Comparison of ENCODE assay signal across 10 mouse cellular contexts in genomic region chr17:27938121-27938754, GRCm38 (mm10). TPM values are rescaled to one million over a fixed set of nuclear protein-coding genes. Genes with fewer than 3 reads are reported as not detected.
A peak's percentile ranks its signal among the peaks of the same experiment; 100 is the strongest.
DNase-seq lines count a peak whose midpoint lies in the region; ATAC-seq and TF ChIP-seq lines count a peak whose summit lies in the region.
"Had no signal": no experiment of that assay in that cellular context is flagged by ENCODE, and none has a peak within 500 bp of the region (broad histone marks: within the 10 kb centered on the region; RNA-seq: fewer than 3 reads in every experiment).

No protein-coding gene starts in this region.

- 13% methylated on average over 12 of the region's 12 CpGs for WGBS in cerebellum, adult 2 months
- 66% methylated on average over 12 of the region's 12 CpGs for WGBS in liver, embryonic 12.5 days (ENCODE audit: insufficient replicate concordance)
- WGBS in limb, embryonic 14.5 days, result 42% methylated on average over 12 of the region's 12 CpGs
- 59% methylated on average over 12 of the region's 12 CpGs for WGBS in stomach, postnatal 0 days

- no peak for TF ChIP-seq POLR2A in cerebellum, adult 2 months (IDR thresholded peaks at IDR 0.05; ENCODE audit: borderline replicate concordance, insufficient read depth, low read length)
- no peak for TF ChIP-seq POLR2A in limb, embryonic 14.5 days (IDR thresholded peaks at IDR 0.05; ENCODE audit: borderline replicate concordance, extremely low read depth, insufficient read depth, insufficient read length)

- peaks cover 36% of the 10 kb centered on the region for H3K4me1 ChIP-seq in cerebellum, adult 2 months (ENCODE audit: control insufficient read depth, insufficient read depth, low read length)
- H3K4me1 ChIP-seq in liver, embryonic 12.5 days, result peaks cover 47% of the 10 kb centered on the region
- peaks cover 50% of the 10 kb centered on the region for H3K4me1 ChIP-seq in limb, embryonic 14.5 days (ENCODE audit: control insufficient read depth, insufficient read depth, low read length)
- peaks cover 8% of the 10 kb centered on the region for H3K4me1 ChIP-seq in stomach, postnatal 0 days (replicated peaks; ENCODE audit: control insufficient read depth, insufficient read depth)

- H3K4me2 ChIP-seq in liver, embryonic 12.5 days, result no peak overlapping the region
- no peak overlapping the region for H3K4me2 ChIP-seq in limb, embryonic 14.5 days (replicated peaks; ENCODE audit: low read depth, low read length, severe bottlenecking)
- H3K4me2 ChIP-seq in stomach, postnatal 0 days (replicated peaks; ENCODE audit: low read depth), result no peak overlapping the region
- H3K4me2 ChIP-seq: embryonic facial prominence, embryonic 12.5 days had no signal

- peak overlapping the region; percentile 2; the same call in 1 of the 2 replicates for H3K27ac ChIP-seq in cerebellum, adult 2 months (ENCODE audit: insufficient read depth, low read length)
- H3K27ac ChIP-seq in liver, embryonic 12.5 days, result 0 out of 2 replicates have a peak overlapping the region, but pooled peaks have one; percentile 0
- peak overlapping the region; percentile 46 for H3K27ac ChIP-seq in limb, embryonic 14.5 days (replicated peaks; ENCODE audit: low read depth, low read length)
- H3K27ac ChIP-seq in stomach, postnatal 0 days (replicated peaks), result peak overlapping the region; percentile 46; the same call in 1 of the 2 replicates
- H3K27ac ChIP-seq: embryonic facial prominence, embryonic 12.5 days had no signal

- no peak for ATAC-seq in liver, embryonic 12.5 days
- ATAC-seq in limb, embryonic 14.5 days (ENCODE audit: low FRiP score, low read depth), result no peak
- ATAC-seq in stomach, postnatal 0 days (ENCODE audit: low FRiP score, low TSS enrichment), result peak; percentile 24; the same call in 1 of the 2 replicates

- H3K9me3 ChIP-seq in liver, embryonic 12.5 days (replicated peaks), result no peaks in the 10 kb centered on the region
- H3K9me3 ChIP-seq in limb, embryonic 14.5 days (ENCODE audit: control insufficient read depth, low read length), result no peaks in the 10 kb centered on the region
- no peaks in the 10 kb centered on the region for H3K9me3 ChIP-seq in stomach, postnatal 0 days (ENCODE audit: control insufficient read depth, low read length)
- H3K9me3 ChIP-seq: embryonic facial prominence, embryonic 12.5 days had no signal

- TF ChIP-seq EP300 in stomach, postnatal 0 days (optimal IDR thresholded peaks at IDR 0.05), result no peak

- no peaks in the 10 kb centered on the region for H3K27me3 ChIP-seq in cerebellum, adult 2 months (ENCODE audit: control insufficient read depth, insufficient read depth, low read length)
- H3K27me3 ChIP-seq in liver, embryonic 12.5 days (replicated peaks), result no peaks in the 10 kb centered on the region
- H3K27me3 ChIP-seq in limb, embryonic 14.5 days (ENCODE audit: control insufficient read depth, insufficient read depth, low read length), result no peaks in the 10 kb centered on the region
- H3K27me3 ChIP-seq in stomach, postnatal 0 days (ENCODE audit: control insufficient read depth, insufficient read depth, low read length), result no peaks in the 10 kb centered on the region
- H3K27me3 ChIP-seq: embryonic facial prominence, embryonic 12.5 days had no signal

- TF ChIP-seq CTCF in cerebellum, adult 2 months (IDR thresholded peaks at IDR 0.05; ENCODE audit: borderline replicate concordance, insufficient read depth, low read depth, low read length), result no peak
- no peak for TF ChIP-seq CTCF in stomach, postnatal 0 days (IDR thresholded peaks at IDR 0.05; ENCODE audit: low read depth)

- H3K9ac ChIP-seq in liver, embryonic 12.5 days, result no peak overlapping the region
- peak overlapping the region; percentile 12; the same call in 1 of the 2 replicates for H3K9ac ChIP-seq in limb, embryonic 14.5 days (ENCODE audit: low read depth, low read length, severe bottlenecking)
- H3K9ac ChIP-seq in stomach, postnatal 0 days (ENCODE audit: low read length), result no peak overlapping the region
- H3K9ac ChIP-seq: embryonic facial prominence, embryonic 12.5 days had no signal

- H3K36me3 ChIP-seq in liver, embryonic 12.5 days, result no peaks in the 10 kb centered on the region
- H3K36me3 ChIP-seq in limb, embryonic 14.5 days (ENCODE audit: control insufficient read depth, insufficient read depth, low read length), result no peaks in the 10 kb centered on the region
- no peaks in the 10 kb centered on the region for H3K36me3 ChIP-seq in stomach, postnatal 0 days (ENCODE audit: control insufficient read depth, insufficient read depth, low read length)
- H3K36me3 ChIP-seq: embryonic facial prominence, embryonic 12.5 days had no signal

- H3K4me3 ChIP-seq in cerebellum, adult 2 months (replicated peaks; ENCODE audit: insufficient read depth, low read depth, low read length), result no peak overlapping the region
- H3K4me3 ChIP-seq in liver, embryonic 12.5 days, result no peak overlapping the region
- H3K4me3 ChIP-seq in limb, embryonic 14.5 days (replicated peaks; ENCODE audit: low read length), result no peak overlapping the region
- no peak overlapping the region for H3K4me3 ChIP-seq in stomach, postnatal 0 days (ENCODE audit: low read depth, low read length)
- H3K4me3 ChIP-seq: embryonic facial prominence, embryonic 12.5 days had no signal

- peak; percentile 35 to 50 for DNase-seq in cerebellum, adult 2 months
- DNase-seq in cerebellum, adult 11-12 months, result no peak
- no peak for DNase-seq in liver
- no peak for DNase-seq in limb, embryonic 14.5 days (ENCODE audit: low spot score)
- no peak for DNase-seq in stomach, postnatal 0 days (ENCODE audit: low spot score)
- DNase-seq in right cerebral cortex, postnatal 4 days, result no peak
- no peak for DNase-seq in retina, embryonic 14.5 days (ENCODE audit: low spot score)
- DNase-seq: thymus, adult 18-20 months had no signal

RNA-seq across cellular contexts. Expression of gene Taf11, which starts 28.6 kb away (rescaled TPM):
- 49.3 and 51.5 TPM in 2 replicates for polyA plus RNA-seq in cerebellum, adult 2 months (2012; rRNA removed)
- 36.4 and 40.6 TPM in 2 replicates for polyA plus RNA-seq in liver, embryonic 12.5 days (2016; fragmentation: Nextera tagmentation; extraction: Ambion mirVana)
- polyA plus RNA-seq in limb, embryonic 14.5 days (2012; rRNA removed), result 36.4 and 43.1 TPM in 2 replicates
- 65.2 and 70.4 TPM in 2 replicates for polyA plus RNA-seq in limb, embryonic 14.5 days (2014; fragmentation: Nextera tagmentation; extraction: Ambion mirVana)
- polyA plus RNA-seq in stomach, postnatal 0 days (2015; fragmentation: Nextera tagmentation; extraction: Ambion mirVana), result 33.4 and 34.0 TPM in 2 replicates

RNA-seq across cellular contexts. Expression of gene Anks1, which starts 29.1 kb away (rescaled TPM):
- 74.2 and 74.9 TPM in 2 replicates for polyA plus RNA-seq in cerebellum, adult 2 months (2012; rRNA removed)
- polyA plus RNA-seq in liver, embryonic 12.5 days (2016; fragmentation: Nextera tagmentation; extraction: Ambion mirVana), result 6.7 and 7.5 TPM in 2 replicates
- polyA plus RNA-seq in limb, embryonic 14.5 days (2012; rRNA removed), result 40.6 and 54.4 TPM in 2 replicates
- polyA plus RNA-seq in limb, embryonic 14.5 days (2014; fragmentation: Nextera tagmentation; extraction: Ambion mirVana), result 14.6 and 15.5 TPM in 2 replicates
- polyA plus RNA-seq in stomach, postnatal 0 days (2015; fragmentation: Nextera tagmentation; extraction: Ambion mirVana), result 7.8 and 8.3 TPM in 2 replicates

Comparison
In these comparisons a context has a peak if more than half of its experiments do, and no peak if none do; other contexts are left out.
1. DNase-seq: peak in cerebellum, adult 2 months (2 of 2); none in cerebellum, adult 11-12 months (single experiment), liver (single experiment), limb, embryonic 14.5 days (single experiment), stomach, postnatal 0 days (single experiment), right cerebral cortex, postnatal 4 days (single experiment) and retina, embryonic 14.5 days (single experiment).
2. Peak in every context shown above with its lines, with median percentiles within 50 percentile points of each other: H3K27ac ChIP-seq.